Mouse (Mus musculus) hindbrain, embryonic 13.5 days (tissue): ENCODE results near the gene Gm12355. TPM values are rescaled to one million over a fixed set of nuclear protein-coding genes. Genes with fewer than 3 reads are reported as not detected.
"Not testable (repeated sequence)": the region's sequence is repeated elsewhere in the genome, so short reads cannot be mapped to it uniquely, and the experiment has no call there.

Source experiments
- ATAC-seq: fragments of 200-750 bp; cut with Nextera tagmentation; 2 replicates; pipeline ENCODE4 v1.8.0; 2017; ENCODE audit warnings: moderate TSS enrichment; ENCODE audit not compliant: low FRiP score
- H3K27ac ChIP-seq: fragments of 300-500 bp; sonication (generic); 2 replicates; pipeline ENCODE4 v1.5.1; 2015; ENCODE audit warnings: inconsistent platforms, mild to moderate bottlenecking, moderate library complexity
- H3K27me3 ChIP-seq: fragments of 300-500 bp; sonication (generic); 2 replicates; pipeline ENCODE4 v1.6.1; 2015; ENCODE audit warnings: mild to moderate bottlenecking, inconsistent platforms
- H3K36me3 ChIP-seq: fragments of 300-500 bp; sonication (generic); 2 replicates; pipeline ENCODE4 v1.6.1; 2015; ENCODE audit warnings: mild to moderate bottlenecking, inconsistent platforms
- H3K4me1 ChIP-seq: fragments of 300-500 bp; sonication (generic); replicated peaks from 2 replicates; pipeline ENCODE4 v1.6.1; 2015; ENCODE audit warnings: inconsistent platforms
- H3K4me2 ChIP-seq: fragments of 300-500 bp; sonication (generic); 2 replicates; pipeline ENCODE4 v1.6.1; 2015; ENCODE audit warnings: inconsistent platforms, mild to moderate bottlenecking, moderate library complexity
- H3K4me3 ChIP-seq: fragments of 300-500 bp; sonication (generic); 2 replicates; pipeline ENCODE4 v1.5.1; 2015; ENCODE audit warnings: mild to moderate bottlenecking, inconsistent platforms
- H3K9ac ChIP-seq: fragments of 300-500 bp; sonication (generic); 2 replicates; pipeline ENCODE4 v1.6.1; 2015; ENCODE audit warnings: mild to moderate bottlenecking, inconsistent platforms
- H3K9me3 ChIP-seq: fragments of 300-500 bp; sonication (generic); 2 replicates; pipeline ENCODE4 v1.6.1; 2016; ENCODE audit warnings: inconsistent platforms
- WGBS: fragments of 180-500 bp; shearing (Covaris S2); methylation state at CpG from one replicate; pipeline ENCODE4 v1.1.7; 2015; 5-methylcytosine and 5-hydroxymethylcytosine counted together
- polyA plus RNA-seq: library from polyadenylated mRNA; unstranded; fragments of >200 nt; fragmentation: Nextera tagmentation; extraction: Ambion mirVana; gene quantifications from 2 replicates; pipeline ENCODE4 v1.2.1, GENCODE M21; 2015

The Gm12355 gene
- polyA plus RNA-seq, 1 experiment from 2014 or later = 0.82 TPM

- H3K27me3 ChIP-seq = no peaks in the 10 kb centered on the region
- no peaks in the 10 kb centered on the region for H3K4me1 ChIP-seq
- no peak for ATAC-seq
- H3K4me2 ChIP-seq = no peak overlapping the region
- no peak overlapping the region for H3K27ac ChIP-seq
- H3K9me3 ChIP-seq = no peaks in the 10 kb centered on the region
- 69% methylated on average over 5 of the region's 5 CpGs for WGBS
- no peak overlapping the region for H3K4me3 ChIP-seq
- H3K36me3 ChIP-seq = no peaks in the 10 kb centered on the region
- no peak overlapping the region for H3K9ac ChIP-seq
These were observed 14.6 kb upstream of the Gm12355 start for GRCm38 (mm10) chr11:98640091-98640490.

DNA sequence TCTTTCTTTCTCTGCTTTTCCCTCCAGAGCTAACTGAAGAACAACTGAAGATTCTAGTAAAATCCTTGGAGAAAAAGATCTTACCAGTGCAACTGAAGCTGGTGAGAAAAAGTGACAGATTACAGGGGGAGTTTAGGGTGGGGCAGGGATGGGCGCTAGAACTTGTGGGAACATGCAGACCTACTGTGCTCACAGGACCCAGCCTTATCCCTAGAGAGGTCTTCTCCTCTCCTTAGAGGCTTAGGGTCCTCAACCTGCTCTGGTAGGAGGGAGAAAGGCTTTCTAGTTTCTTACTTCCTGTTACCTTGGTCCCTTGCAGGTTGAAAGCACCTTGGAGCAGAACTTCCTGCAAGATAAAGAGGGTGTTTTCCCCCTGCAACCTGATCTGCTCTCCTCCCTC is 12.0 kb upstream of the Gm12355 start:
- no peaks in the 10 kb centered on the region for H3K4me1 ChIP-seq
- no peak overlapping the region for H3K4me3 ChIP-seq
- 88% methylated on average over 1 of the region's 1 CpGs for WGBS
- no peak overlapping the region for H3K9ac ChIP-seq
- H3K27ac ChIP-seq = no peak overlapping the region
- no peaks in the 10 kb centered on the region for H3K36me3 ChIP-seq
- no peaks in the 10 kb centered on the region for H3K9me3 ChIP-seq
- H3K4me2 ChIP-seq = no peak overlapping the region
- no peaks in the 10 kb centered on the region for H3K27me3 ChIP-seq
- no peak for ATAC-seq

DNA sequence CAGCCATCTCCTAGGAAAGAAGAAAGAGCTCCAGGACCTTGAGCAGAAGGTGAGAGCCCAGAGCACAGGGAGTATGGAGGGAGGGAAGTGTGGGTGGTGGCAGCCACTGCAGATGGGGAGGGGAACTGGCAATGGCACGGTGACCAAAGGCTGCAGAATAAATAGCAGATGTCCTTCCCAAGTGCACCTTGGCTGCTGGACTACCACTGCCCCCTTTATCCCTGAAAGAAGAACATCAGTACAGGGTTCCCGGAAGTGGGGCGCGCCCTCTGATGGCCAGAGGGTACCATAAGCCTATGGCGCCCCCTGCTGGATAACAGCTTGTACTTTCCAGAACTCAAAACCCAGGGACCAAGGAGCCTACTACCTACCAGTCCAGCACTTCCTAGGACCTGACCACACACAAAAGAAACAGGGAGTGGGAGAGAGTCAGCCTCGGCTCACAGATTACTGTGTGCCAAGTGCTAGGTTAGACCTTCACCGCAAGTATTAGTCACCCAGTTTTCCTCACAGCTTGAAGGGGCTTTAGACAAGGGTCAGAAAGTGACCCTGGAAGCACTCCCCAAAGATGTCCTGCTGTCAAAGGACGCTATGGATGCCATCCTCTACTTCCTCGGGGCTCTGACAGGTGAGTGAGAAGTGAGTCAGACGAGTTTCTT is 10.0 kb upstream of the Gm12355 start:
- H3K9me3 ChIP-seq, H3K4me2 ChIP-seq, H3K9ac ChIP-seq, H3K36me3 ChIP-seq, H3K4me3 ChIP-seq, H3K27ac ChIP-seq, ATAC-seq, H3K27me3 ChIP-seq, H3K4me1 ChIP-seq: not testable (repeated sequence)
- 39% methylated on average over 10 of the region's 10 CpGs for WGBS

GRCm38 (mm10) chr11:98630646-98631045 is 5.2 kb upstream of the Gm12355 start:
- no peak overlapping the region for H3K9ac ChIP-seq
- 90% methylated on average over 5 of the region's 5 CpGs for WGBS
- 0 out of 2 replicates have a peak, but pooled peaks cover 3% of the 10 kb centered on the region for H3K27me3 ChIP-seq
- no peak overlapping the region for H3K4me3 ChIP-seq
- H3K27ac ChIP-seq = no peak overlapping the region
- no peaks in the 10 kb centered on the region for H3K36me3 ChIP-seq
- H3K9me3 ChIP-seq = no peaks in the 10 kb centered on the region
- H3K4me2 ChIP-seq = no peak overlapping the region
- no peaks in the 10 kb centered on the region for H3K4me1 ChIP-seq
- ATAC-seq = no peak

DNA sequence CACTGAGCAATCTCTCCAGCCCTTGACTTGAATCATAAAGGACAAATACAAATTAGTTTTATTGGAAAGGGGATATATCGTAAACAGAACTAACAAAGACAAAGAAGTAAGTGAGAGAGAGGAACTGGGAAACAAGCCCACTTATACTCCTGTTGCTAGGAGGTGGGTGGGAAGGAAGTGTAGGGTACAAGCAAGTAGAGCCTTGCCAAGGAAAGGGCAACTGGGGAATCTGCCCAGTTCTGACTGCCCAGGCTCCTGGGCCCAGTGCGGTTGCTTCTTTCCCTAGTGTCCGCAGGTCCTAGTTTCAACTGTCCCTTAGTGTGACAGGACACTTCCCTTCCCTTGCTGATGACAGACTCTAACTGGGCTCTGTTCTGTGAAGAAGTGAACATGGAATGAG is 3.2 kb upstream of the Gm12355 start:
- ATAC-seq = no peak
- Histone ChIP-seq H3K27me3 (0 out of 2 replicates have a peak, but pooled peaks cover 3% of the 10 kb centered on the region), H3K36me3 (no peaks in the 10 kb centered on the region), H3K4me3 (no peak overlapping the region), H3K9ac (no peak overlapping the region), H3K4me1 (no peaks in the 10 kb centered on the region), H3K9me3 (no peaks in the 10 kb centered on the region), H3K27ac (no peak overlapping the region), H3K4me2 (no peak overlapping the region)
- 88% methylated on average over 3 of the region's 3 CpGs for WGBS

DNA sequence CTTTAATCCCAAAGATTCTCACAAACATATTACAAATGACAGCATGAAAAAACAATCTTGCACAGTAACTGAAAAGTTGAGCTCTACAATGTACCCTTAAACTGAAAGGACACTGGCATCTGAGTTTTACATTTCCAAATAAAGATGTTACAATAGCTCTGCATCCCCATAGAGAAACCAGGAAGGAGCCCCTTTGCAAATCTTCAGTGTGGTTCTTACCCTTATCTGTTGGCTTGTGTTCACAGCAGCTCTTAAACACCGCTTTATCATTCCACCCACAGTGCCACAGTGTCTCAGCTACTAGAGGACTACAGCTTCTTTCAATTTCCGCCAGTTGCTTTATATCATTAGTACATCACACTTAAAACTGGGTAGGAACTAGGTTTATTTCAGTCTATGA is 1.1 kb downstream of the Gm12355 start:
- H3K27ac ChIP-seq, H3K4me2 ChIP-seq, ATAC-seq, H3K4me3 ChIP-seq, H3K27me3 ChIP-seq, H3K9me3 ChIP-seq, H3K4me1 ChIP-seq, H3K36me3 ChIP-seq, H3K9ac ChIP-seq: not testable (repeated sequence)
- 95% methylated on average over 2 of the region's 2 CpGs for WGBS

- H3K27ac ChIP-seq, ATAC-seq, H3K36me3 ChIP-seq, H3K4me3 ChIP-seq, H3K9me3 ChIP-seq, H3K4me1 ChIP-seq, H3K4me2 ChIP-seq, H3K9ac ChIP-seq, H3K27me3 ChIP-seq: not testable (repeated sequence)
- WGBS = 79% methylated on average over 6 of the region's 6 CpGs
These were observed 1.5 kb downstream of the Gm12355 start for GRCm38 (mm10) chr11:98623981-98624380.

DNA sequence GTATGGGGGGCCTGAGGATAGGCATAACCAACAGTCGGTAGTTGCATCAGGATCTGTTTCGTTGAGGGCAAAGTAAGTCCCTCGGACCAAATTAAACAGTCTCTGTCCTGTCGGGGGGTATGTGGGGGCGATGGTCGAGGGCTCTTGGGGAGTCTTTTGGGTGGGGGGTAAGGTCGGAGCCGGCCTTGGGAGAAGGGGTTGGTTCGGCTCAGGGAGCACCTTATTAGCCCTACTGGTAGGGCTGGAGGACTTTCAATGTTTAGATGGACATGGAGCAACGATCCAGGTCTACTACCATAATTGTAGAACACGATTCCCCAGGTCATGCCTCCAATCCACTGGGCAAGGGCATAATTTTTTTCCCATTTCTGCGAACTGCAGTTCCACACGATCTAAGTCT is 4.7 kb downstream of the Gm12355 start:
- H3K4me3 ChIP-seq = no peak overlapping the region

DNA sequence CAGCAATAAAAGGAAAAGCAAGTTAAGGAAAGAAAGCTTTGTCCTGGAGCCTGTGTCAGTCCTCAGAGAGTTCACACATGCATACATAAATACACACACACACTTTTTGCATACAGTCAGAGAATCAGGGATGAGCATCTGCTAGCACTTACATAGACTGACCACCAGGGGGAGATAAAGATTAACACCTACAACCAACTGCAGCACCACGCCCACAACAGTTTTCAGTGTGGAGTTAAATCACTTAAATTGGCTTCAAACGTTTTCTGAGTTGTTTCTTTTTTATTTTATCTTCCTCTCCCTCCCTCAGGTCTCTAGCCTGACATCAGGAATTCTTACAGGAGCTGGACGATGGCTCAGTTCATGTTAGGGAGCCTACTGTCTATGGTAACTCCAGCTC is 18.7 kb downstream of the Gm12355 start:
- peaks cover 32% of the 10 kb centered on the region; the same call in 1 of the 2 replicates for H3K27me3 ChIP-seq
- no peak overlapping the region for H3K4me2 ChIP-seq
- H3K9me3 ChIP-seq = no peaks in the 10 kb centered on the region
- H3K36me3 ChIP-seq = no peaks in the 10 kb centered on the region
- H3K4me3 ChIP-seq = no peak overlapping the region
- no peak overlapping the region for H3K27ac ChIP-seq
- peaks cover 6% of the 10 kb centered on the region; the same call in 1 of the 2 replicates for H3K4me1 ChIP-seq
- no peak overlapping the region for H3K9ac ChIP-seq
- no peak for ATAC-seq
- 12% methylated on average over 3 of the region's 3 CpGs for WGBS

More for the DNA sequence above, 4.7 kb downstream of the Gm12355 start:
- Histone ChIP-seq H3K4me1 (no peaks in the 10 kb centered on the region), H3K27ac (no peak overlapping the region), H3K9ac (no peak overlapping the region), H3K27me3 (no peaks in the 10 kb centered on the region), H3K9me3 (no peaks in the 10 kb centered on the region), H3K36me3 (no peaks in the 10 kb centered on the region), H3K4me2 (no peak overlapping the region)
- ATAC-seq = no peak
- 94% methylated on average over 13 of the region's 13 CpGs for WGBS

DNA sequence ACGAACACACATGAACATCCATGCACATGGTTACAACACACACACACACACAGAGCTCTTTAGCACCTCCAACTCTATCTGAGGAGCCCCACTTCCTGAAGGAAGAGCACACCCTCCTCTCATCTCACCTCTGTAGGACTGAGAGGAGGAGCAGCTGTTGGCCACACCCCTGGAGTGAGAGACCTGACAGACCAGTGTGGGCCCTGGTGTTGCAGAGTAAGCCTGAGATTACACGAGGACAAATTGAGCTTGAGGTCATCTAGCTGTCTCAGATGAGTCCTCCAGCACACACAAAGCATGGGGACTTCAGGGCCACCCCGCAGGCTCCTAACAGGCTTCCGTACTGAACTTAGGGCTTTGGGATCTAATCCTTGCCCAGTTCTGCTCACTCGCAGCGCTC is 20.6 kb downstream of the Gm12355 start:
- not testable (repeated sequence) for H3K4me2 ChIP-seq, H3K27ac ChIP-seq, H3K9ac ChIP-seq, H3K36me3 ChIP-seq, H3K4me3 ChIP-seq, ATAC-seq, H3K4me1 ChIP-seq, H3K9me3 ChIP-seq
- H3K27me3 ChIP-seq = peaks cover 39% of the 10 kb centered on the region
- 71% methylated on average over 6 of the region's 6 CpGs for WGBS

- no peaks in the 10 kb centered on the region for H3K9me3 ChIP-seq
- ATAC-seq = no peak
- peaks cover 39% of the 10 kb centered on the region for H3K27me3 ChIP-seq
- no peak overlapping the region for H3K9ac ChIP-seq
- WGBS = 93% methylated on average over 2 of the region's 2 CpGs
- H3K4me2 ChIP-seq = no peak overlapping the region
- no peak overlapping the region for H3K4me3 ChIP-seq
- H3K27ac ChIP-seq = no peak overlapping the region
- no peaks in the 10 kb centered on the region for H3K36me3 ChIP-seq
- H3K4me1 ChIP-seq = peaks cover 10% of the 10 kb centered on the region; the same call in 1 of the 2 replicates
These were observed 21.5 kb downstream of the Gm12355 start for GRCm38 (mm10) chr11:98603953-98604352.

GRCm38 (mm10) chr11:98602090-98602690 is 23.3 kb downstream of the Gm12355 start:
- WGBS = 2% methylated on average over 20 of the region's 20 CpGs
- Histone ChIP-seq H3K27ac (no peak overlapping the region), H3K9ac (no peak overlapping the region), H3K9me3 (no peaks in the 10 kb centered on the region), H3K4me1 (peaks cover 13% of the 10 kb centered on the region; the same call in 1 of the 2 replicates), H3K36me3 (no peaks in the 10 kb centered on the region), H3K27me3 (peaks cover 49% of the 10 kb centered on the region), H3K4me3 (peak overlapping the region; percentile 30), H3K4me2 (peak overlapping the region; percentile 43)
- no peak for ATAC-seq

DNA sequence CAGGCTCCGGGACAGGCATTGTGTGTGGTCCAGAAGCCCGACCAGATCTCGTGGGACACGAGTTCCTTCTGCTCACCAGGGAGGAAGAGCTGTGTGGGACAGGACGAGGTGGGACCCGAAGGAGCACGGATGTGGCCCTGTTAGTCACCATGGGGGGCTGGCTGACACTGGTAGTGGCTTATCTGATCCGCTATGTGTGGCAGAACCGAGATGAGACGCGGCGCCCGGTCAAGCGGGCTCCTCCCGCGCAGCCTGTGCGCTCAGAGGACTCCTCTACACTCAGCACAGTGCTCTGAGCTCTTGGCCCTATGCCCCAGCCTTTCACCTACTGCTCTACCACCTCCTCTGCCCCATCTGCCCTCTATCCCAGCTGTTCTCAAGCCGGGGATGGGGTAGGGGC is 26.2 kb downstream of the Gm12355 start:
- Histone ChIP-seq H3K4me1 (peaks cover 13% of the 10 kb centered on the region; the same call in 1 of the 2 replicates), H3K9me3 (no peaks in the 10 kb centered on the region), H3K4me2 (no peak overlapping the region), H3K27ac (no peak overlapping the region), H3K36me3 (no peaks in the 10 kb centered on the region), H3K9ac (0 out of 2 replicates have a peak overlapping the region, but pooled peaks have one; percentile 13), H3K4me3 (no peak overlapping the region), H3K27me3 (peaks cover 48% of the 10 kb centered on the region)
- no peak for ATAC-seq
- WGBS = 37% methylated on average over 18 of the region's 18 CpGs
